Mouse (Mus musculus): ENCODE results near the gene Vmn2r124.
"Not testable (repeated sequence)": the region's sequence is repeated elsewhere in the genome, so short reads cannot be mapped to it uniquely, and the experiment has no call there.

The Vmn2r124 gene

DNA sequence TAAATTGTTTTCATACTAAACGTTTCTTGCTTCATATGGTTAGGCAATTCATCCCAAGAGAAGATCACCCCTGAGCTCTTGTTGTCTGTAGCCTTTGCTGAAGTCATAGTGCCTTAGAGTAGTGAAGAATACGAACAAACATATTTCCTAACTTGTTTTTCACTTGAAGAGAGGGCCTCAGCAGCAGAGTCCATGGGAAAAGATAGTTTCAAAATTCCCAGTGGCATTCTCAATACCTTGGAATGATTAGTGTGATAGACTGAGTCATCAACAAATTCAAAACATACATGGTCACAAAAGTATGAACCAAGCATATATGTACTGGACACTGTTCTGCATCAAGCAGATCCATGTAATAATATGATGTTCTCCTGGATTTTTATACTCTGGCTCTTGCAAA lies at the start of gene Vmn2r124:
TSS of gene Vmn2r124 (plus strand) at position 301 of the 400 bp plus-strand sequence.
- no peak for DNase-seq

DNA sequence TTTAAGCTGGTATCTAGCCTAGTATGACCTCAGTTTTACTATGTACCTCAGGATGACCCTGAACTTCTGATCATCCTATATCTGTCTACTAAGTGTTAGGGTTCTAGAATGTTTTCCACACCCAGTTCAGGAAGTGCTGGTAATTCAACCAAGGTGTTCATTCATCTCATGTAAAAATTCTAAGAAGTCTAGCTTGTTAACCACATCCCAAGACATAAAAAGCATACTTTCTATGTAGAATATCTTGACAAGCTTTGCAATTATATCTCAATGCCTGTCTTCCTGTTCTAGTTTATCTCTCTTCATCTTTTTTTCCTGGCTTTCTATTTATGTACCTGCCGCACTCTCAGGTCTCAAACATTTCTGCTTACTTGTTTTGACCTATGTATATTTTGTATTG lies 44.5 kb upstream of the Vmn2r124 start:
- DNase-seq: no peak

DNA sequence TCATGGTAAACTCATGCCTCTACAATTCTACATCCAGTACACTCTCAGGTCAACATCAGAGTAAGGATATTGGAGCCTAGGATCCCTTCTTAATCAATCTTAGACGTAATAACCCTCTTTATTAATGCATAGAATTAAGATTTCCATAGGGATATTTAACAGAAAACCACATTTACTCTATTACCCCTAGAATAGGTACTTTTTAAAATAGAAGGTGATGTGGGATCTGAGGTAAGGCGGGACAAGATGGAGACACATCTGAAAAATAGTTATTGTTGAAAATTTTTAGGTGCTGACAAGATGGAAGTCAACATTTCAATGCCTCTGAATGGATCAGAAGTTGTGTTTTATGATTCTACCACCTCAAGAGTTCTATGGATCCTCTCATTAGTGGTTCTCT lies 27.8 kb upstream of the Vmn2r124 start, which contains the start of gene Fpr-rs4:
TSS of gene Fpr-rs4 (plus strand) at position 301 of the 400 bp plus-strand sequence.
- no peak for DNase-seq

- not testable (repeated sequence) for DNase-seq
These were observed 35.5 kb downstream of the Vmn2r124 start, which contains the start of gene Vmn2r91 for GRCm38 (mm10) chr17:18084716-18085115. Vmn2r91 (plus strand) TSS chr17:18085016.

GRCm38 (mm10) chr17:18095626-18096025 lies 46.4 kb downstream of the Vmn2r124 start:
- not testable (repeated sequence) for DNase-seq

DNA sequence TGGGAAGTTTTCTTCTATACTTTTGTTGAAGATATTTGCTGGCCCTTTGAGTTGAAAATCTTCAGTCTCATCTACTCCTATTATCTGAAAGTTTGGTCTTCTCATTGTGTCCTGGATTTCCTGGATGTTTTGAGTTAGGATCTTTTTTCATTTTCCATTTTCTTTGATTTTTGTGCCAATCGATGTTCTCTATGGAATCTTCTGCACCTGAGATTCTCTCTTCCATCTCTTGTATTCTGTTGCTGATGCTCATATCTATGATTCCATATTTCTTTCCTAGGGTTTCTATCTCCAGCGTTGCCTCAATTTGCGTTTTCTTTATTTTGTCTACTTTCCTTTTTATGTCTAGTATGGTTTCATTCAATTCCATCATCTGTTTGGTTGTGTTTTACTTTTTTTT lies 53.0 kb downstream of the Vmn2r124 start:
- not testable (repeated sequence) for DNase-seq
